9 mouse cellular contexts compared by ENCODE assay signal in genomic region chrX:50607636-50608035, GRCm38 (mm10).
DNase-seq lines count a peak whose midpoint lies in the region; ATAC-seq and TF ChIP-seq lines count a peak whose summit lies in the region.
"Had no signal": no experiment of that assay in that cellular context is flagged by ENCODE, and none has a peak within 500 bp of the region (broad histone marks: within the 10 kb centered on the region; RNA-seq: fewer than 3 reads in every experiment).

No protein-coding gene starts in this region.

- H3K36me3 ChIP-seq in embryonic facial prominence, embryonic 14.5 days (ENCODE audit: control insufficient read depth, insufficient read depth, low read length) = 0 out of 2 replicates have a peak, but pooled peaks cover 3% of the 10 kb centered on the region
- H3K36me3 ChIP-seq in embryonic facial prominence, embryonic 10.5 days (replicated peaks) = peaks cover 55% of the 10 kb centered on the region
- no peaks in the 10 kb centered on the region for H3K36me3 ChIP-seq in liver, postnatal 0 days (replicated peaks; ENCODE audit: insufficient read depth, low read length)
- H3K36me3 ChIP-seq in thymus, adult 2 months (ENCODE audit: control insufficient read depth, insufficient read depth, low read length) = no peaks in the 10 kb centered on the region

- peak; percentile 69 for TF ChIP-seq CTCF in liver, postnatal 0 days (IDR thresholded peaks at IDR 0.05; ENCODE audit: low read depth)
- TF ChIP-seq CTCF in thymus, adult 2 months (IDR thresholded peaks at IDR 0.05; ENCODE audit: borderline replicate concordance, control insufficient read depth, extremely low read depth, insufficient read depth, low read length, poor library complexity) = no peak

- no peak for TF ChIP-seq POLR2A in thymus, adult 2 months (IDR thresholded peaks at IDR 0.05; ENCODE audit: control insufficient read depth, extremely low read depth, insufficient read depth, low read length, poor library complexity)

- H3K4me2 ChIP-seq in embryonic facial prominence, embryonic 14.5 days (ENCODE audit: low read depth, low read length) = no peak overlapping the region
- H3K4me2 ChIP-seq in liver, postnatal 0 days (ENCODE audit: low read depth, low read length) = no peak overlapping the region
- H3K4me2 ChIP-seq: limb, embryonic 15.5 days had no signal

- H3K27ac ChIP-seq in embryonic facial prominence, embryonic 14.5 days (replicated peaks; ENCODE audit: low read depth, low read length) = no peak overlapping the region
- no peak overlapping the region for H3K27ac ChIP-seq in embryonic facial prominence, embryonic 10.5 days (replicated peaks)
- no peak overlapping the region for H3K27ac ChIP-seq in liver, postnatal 0 days (ENCODE audit: low read depth)
- no peak overlapping the region for H3K27ac ChIP-seq in thymus, adult 2 months (ENCODE audit: control insufficient read depth, insufficient read depth, low read length)
- H3K27ac ChIP-seq: limb, embryonic 15.5 days had no signal

- WGBS in embryonic facial prominence, embryonic 14.5 days = 79% methylated on average over 7 of the region's 7 CpGs
- WGBS in embryonic facial prominence, embryonic 10.5 days = 73% methylated on average over 7 of the region's 7 CpGs
- WGBS in liver, postnatal 0 days (ENCODE audit: insufficient replicate concordance) = 49% methylated on average over 7 of the region's 7 CpGs
- 65% methylated on average over 7 of the region's 7 CpGs for WGBS in thymus, adult 2 months

- DNase-seq in embryonic facial prominence, embryonic 14.5 days (ENCODE audit: low spot score) = peak; percentile 48
- no peak for DNase-seq in embryonic facial prominence, embryonic 10.5 days (ENCODE audit: low spot score)
- DNase-seq in layer of hippocampus, postnatal 25 days (ENCODE audit: extremely low spot score in 1 of 2, low spot score in 1 of 2) = peak; percentile 80 to 83
- no peak for DNase-seq in layer of hippocampus, adult 11-12 months (ENCODE audit: low spot score)
- peak; percentile 65 to 97 for DNase-seq in CD8-positive naive resting alpha-beta T cell, adult 2 months (ENCODE audit: low read depth in 2 of 2, low spot score in 2 of 2)
- DNase-seq in liver, postnatal 0 days = peak; percentile 44
- DNase-seq in thymus, adult 2 months = peak; percentile 54
- DNase-seq in testis, postnatal 10 days (ENCODE audit: low spot score) = no peak

- H3K9ac ChIP-seq in embryonic facial prominence, embryonic 14.5 days (ENCODE audit: low read depth, low read length) = no peak overlapping the region
- no peak overlapping the region for H3K9ac ChIP-seq in liver, postnatal 0 days (replicated peaks)
- H3K9ac ChIP-seq: limb, embryonic 15.5 days had no signal

- H3K4me1 ChIP-seq in embryonic facial prominence, embryonic 14.5 days (ENCODE audit: control insufficient read depth, insufficient read depth, low read length) = no peaks in the 10 kb centered on the region
- no peaks in the 10 kb centered on the region for H3K4me1 ChIP-seq in embryonic facial prominence, embryonic 10.5 days
- no peaks in the 10 kb centered on the region for H3K4me1 ChIP-seq in liver, postnatal 0 days (ENCODE audit: insufficient read depth)
- H3K4me1 ChIP-seq in thymus, adult 2 months (replicated peaks; ENCODE audit: control insufficient read depth, insufficient read depth, low read length) = peaks cover 2% of the 10 kb centered on the region; the same call in 1 of the 2 replicates
- H3K4me1 ChIP-seq: limb, embryonic 15.5 days had no signal

- no peak for ATAC-seq in embryonic facial prominence, embryonic 14.5 days (ENCODE audit: low read depth)
- ATAC-seq in liver, postnatal 0 days = peak; percentile 41; the same call in 1 of the 2 replicates

- no peak overlapping the region for H3K4me3 ChIP-seq in embryonic facial prominence, embryonic 14.5 days (ENCODE audit: low read depth, low read length)
- H3K4me3 ChIP-seq in embryonic facial prominence, embryonic 10.5 days = no peak overlapping the region
- H3K4me3 ChIP-seq in liver, postnatal 0 days (ENCODE audit: low read depth, low read length) = no peak overlapping the region
- no peak overlapping the region for H3K4me3 ChIP-seq in thymus, adult 2 months (ENCODE audit: control insufficient read depth, insufficient read depth, low read length)
- H3K4me3 ChIP-seq: limb, embryonic 15.5 days had no signal

- H3K27me3 ChIP-seq in embryonic facial prominence, embryonic 14.5 days (replicated peaks; ENCODE audit: control insufficient read depth, insufficient read depth, low read length) = no peaks in the 10 kb centered on the region
- H3K27me3 ChIP-seq in embryonic facial prominence, embryonic 10.5 days (replicated peaks; ENCODE audit: low read depth, poor library complexity, severe bottlenecking) = no peaks in the 10 kb centered on the region
- no peaks in the 10 kb centered on the region for H3K27me3 ChIP-seq in liver, postnatal 0 days (ENCODE audit: insufficient read depth, low read length)
- H3K27me3 ChIP-seq in thymus, adult 2 months (ENCODE audit: control insufficient read depth, insufficient read depth, low read length) = no peaks in the 10 kb centered on the region
- H3K27me3 ChIP-seq: limb, embryonic 15.5 days had no signal

- TF ChIP-seq EP300 in liver, postnatal 0 days (IDR thresholded peaks at IDR 0.05; ENCODE audit: low read depth) = no peak

- no peaks in the 10 kb centered on the region for H3K9me3 ChIP-seq in embryonic facial prominence, embryonic 14.5 days (ENCODE audit: control insufficient read depth, low read length)
- H3K9me3 ChIP-seq in embryonic facial prominence, embryonic 10.5 days = no peaks in the 10 kb centered on the region
- no peaks in the 10 kb centered on the region for H3K9me3 ChIP-seq in liver, postnatal 0 days (ENCODE audit: low read length)
- H3K9me3 ChIP-seq: limb, embryonic 15.5 days had no signal

Comparison
In these comparisons a context has a peak if more than half of its experiments do, and no peak if none do; other contexts are left out.
1. DNase-seq: peak in embryonic facial prominence, embryonic 14.5 days (single experiment), layer of hippocampus, postnatal 25 days (2 of 2), CD8-positive naive resting alpha-beta T cell, adult 2 months (2 of 2), liver, postnatal 0 days (single experiment) and thymus, adult 2 months (single experiment); none in embryonic facial prominence, embryonic 10.5 days (single experiment), layer of hippocampus, adult 11-12 months (single experiment) and testis, postnatal 10 days (single experiment).